In genomic region chr2:91458673-91459391, GRCm38 (mm10) we compare ENCODE assay signal across 7 mouse cellular contexts. TPM values are rescaled to one million over a fixed set of nuclear protein-coding genes. Genes with fewer than 3 reads are reported as not detected.
DNase-seq lines count a peak whose midpoint lies in the region; ATAC-seq lines count a peak whose summit lies in the region.

No protein-coding gene starts in this region.

- peak overlapping the region; percentile 78 for H3K4me2 ChIP-seq in embryonic facial prominence, embryonic 13.5 days
- H3K4me2 ChIP-seq in hindbrain, embryonic 11.5 days (replicated peaks; ENCODE audit: low read depth, low read length), result peak overlapping the region; percentile 96

- H3K36me3 ChIP-seq in embryonic facial prominence, embryonic 13.5 days, result no peaks in the 10 kb centered on the region
- no peaks in the 10 kb centered on the region for H3K36me3 ChIP-seq in hindbrain, embryonic 11.5 days (ENCODE audit: control insufficient read depth, insufficient read depth, low read length)
- H3K36me3 ChIP-seq in limb, embryonic 10.5 days, result peaks cover 6% of the 10 kb centered on the region; the same call in 1 of the 2 replicates

- H3K4me3 ChIP-seq in embryonic facial prominence, embryonic 13.5 days, result peak overlapping the region; percentile 74
- H3K4me3 ChIP-seq in hindbrain, embryonic 11.5 days (ENCODE audit: low read depth, low read length), result peak overlapping the region; percentile 74
- peak overlapping the region; percentile 91 for H3K4me3 ChIP-seq in limb, embryonic 10.5 days

- H3K27me3 ChIP-seq in embryonic facial prominence, embryonic 13.5 days, result no peaks in the 10 kb centered on the region; the same call in 1 of the 2 replicates
- no peaks in the 10 kb centered on the region; the same call in 1 of the 2 replicates for H3K27me3 ChIP-seq in hindbrain, embryonic 11.5 days (ENCODE audit: control insufficient read depth, insufficient read depth, low read length)
- H3K27me3 ChIP-seq in limb, embryonic 10.5 days (ENCODE audit: low read depth, poor library complexity, severe bottlenecking), result no peaks in the 10 kb centered on the region

- peaks cover 32% of the 10 kb centered on the region for H3K4me1 ChIP-seq in embryonic facial prominence, embryonic 13.5 days
- peaks cover 11% of the 10 kb centered on the region; the same call in 1 of the 2 replicates for H3K4me1 ChIP-seq in hindbrain, embryonic 11.5 days (replicated peaks; ENCODE audit: control insufficient read depth, insufficient read depth, low read length)
- peaks cover 67% of the 10 kb centered on the region for H3K4me1 ChIP-seq in limb, embryonic 10.5 days

- under 1% methylated on average over 32 of the region's 32 CpGs for WGBS in embryonic facial prominence, embryonic 13.5 days
- WGBS in hindbrain, embryonic 11.5 days, result under 1% methylated on average over 32 of the region's 32 CpGs
- WGBS in limb, embryonic 10.5 days, result under 1% methylated on average over 32 of the region's 32 CpGs

- no peaks in the 10 kb centered on the region for H3K9me3 ChIP-seq in embryonic facial prominence, embryonic 13.5 days
- H3K9me3 ChIP-seq in hindbrain, embryonic 11.5 days (ENCODE audit: control insufficient read depth, low read length), result no peaks in the 10 kb centered on the region
- no peaks in the 10 kb centered on the region for H3K9me3 ChIP-seq in limb, embryonic 10.5 days (replicated peaks)

- ATAC-seq in embryonic facial prominence, embryonic 13.5 days (ENCODE audit: insufficient number of reproducible peaks, insufficient read depth, low FRiP score, low TSS enrichment, low read depth), result peak; percentile 33; the same call in 1 of the 2 replicates
- ATAC-seq in hindbrain, embryonic 11.5 days (ENCODE audit: low FRiP score), result peak; percentile 31; the same call in 1 of the 2 replicates
- ATAC-seq in megakaryocyte progenitor cell, adult 5-6 weeks (replicated peaks; ENCODE audit: poor library complexity), result 0 out of 2 replicates have a peak, but pooled peaks have one; percentile 15

- peak; percentile 38 to 44 for DNase-seq in urinary bladder, postnatal 36 days (ENCODE audit: low spot score in 2 of 2)
- DNase-seq in urinary bladder, postnatal 4 days (ENCODE audit: low spot score in 2 of 2), result no peak
- DNase-seq in hindbrain, embryonic 11.5 days (ENCODE audit: low spot score), result peak; percentile 73
- DNase-seq in limb, embryonic 10.5 days (ENCODE audit: low spot score), result peak; percentile 76
- peak; percentile 53 for DNase-seq in testis, postnatal 10 days (ENCODE audit: low spot score)

- peak overlapping the region; percentile 96 for H3K27ac ChIP-seq in embryonic facial prominence, embryonic 13.5 days
- H3K27ac ChIP-seq in hindbrain, embryonic 11.5 days (ENCODE audit: low read depth, low read length), result peak overlapping the region; percentile 82
- peak overlapping the region; percentile 96 for H3K27ac ChIP-seq in limb, embryonic 10.5 days

- peak overlapping the region; percentile 87 for H3K9ac ChIP-seq in embryonic facial prominence, embryonic 13.5 days
- H3K9ac ChIP-seq in hindbrain, embryonic 11.5 days (ENCODE audit: low read depth, low read length), result peak overlapping the region; percentile 89

RNA-seq across cellular contexts. Expression of gene Lrp4, which starts 1.5 kb away (rescaled TPM):
- 9.1 and 9.6 TPM in 2 replicates for polyA plus RNA-seq in embryonic facial prominence, embryonic 13.5 days (2015; fragmentation: Nextera tagmentation; extraction: Ambion mirVana)
- 5.9 TPM in 2 replicates for polyA plus RNA-seq in hindbrain, embryonic 11.5 days (2014; fragmentation: Nextera tagmentation; extraction: Ambion mirVana)
- 6.5 and 6.9 TPM in 2 replicates for polyA plus RNA-seq in limb, embryonic 10.5 days (2016; fragmentation: Nextera tagmentation; extraction: Ambion mirVana)
- total RNA-seq in megakaryocyte progenitor cell, adult 5-6 weeks (2015), result 1.9 TPM in 2 replicates
- total RNA-seq in megakaryocyte progenitor cell, adult 5-6 weeks (2017), result 2.7 and 3.8 TPM in 2 replicates

RNA-seq across cellular contexts. Expression of gene 1110051M20Rik, which starts 14.3 kb away (rescaled TPM):
- 66.9 and 71.1 TPM in 2 replicates for polyA plus RNA-seq in embryonic facial prominence, embryonic 13.5 days (2015; fragmentation: Nextera tagmentation; extraction: Ambion mirVana)
- polyA plus RNA-seq in hindbrain, embryonic 11.5 days (2014; fragmentation: Nextera tagmentation; extraction: Ambion mirVana), result 102 and 104 TPM in 2 replicates
- 63.9 and 78.3 TPM in 2 replicates for polyA plus RNA-seq in limb, embryonic 10.5 days (2016; fragmentation: Nextera tagmentation; extraction: Ambion mirVana)
- 15.2 and 15.3 TPM in 2 replicates for total RNA-seq in megakaryocyte progenitor cell, adult 5-6 weeks (2015)
- 4.8 and 5.8 TPM in 2 replicates for total RNA-seq in megakaryocyte progenitor cell, adult 5-6 weeks (2017)

Comparison
In these comparisons a context has a peak if more than half of its experiments do, and no peak if none do; other contexts are left out.
1. DNase-seq: peak in urinary bladder, postnatal 36 days (2 of 2), hindbrain, embryonic 11.5 days (single experiment), limb, embryonic 10.5 days (single experiment) and testis, postnatal 10 days (single experiment); none in urinary bladder, postnatal 4 days (0 of 2).
2. Peak in every context shown above with its lines, with median percentiles within 50 percentile points of each other: ATAC-seq, H3K27ac ChIP-seq and H3K4me3 ChIP-seq.